Comparison of ENCODE assay signal across 8 mouse cellular contexts in the genomic region with DNA sequence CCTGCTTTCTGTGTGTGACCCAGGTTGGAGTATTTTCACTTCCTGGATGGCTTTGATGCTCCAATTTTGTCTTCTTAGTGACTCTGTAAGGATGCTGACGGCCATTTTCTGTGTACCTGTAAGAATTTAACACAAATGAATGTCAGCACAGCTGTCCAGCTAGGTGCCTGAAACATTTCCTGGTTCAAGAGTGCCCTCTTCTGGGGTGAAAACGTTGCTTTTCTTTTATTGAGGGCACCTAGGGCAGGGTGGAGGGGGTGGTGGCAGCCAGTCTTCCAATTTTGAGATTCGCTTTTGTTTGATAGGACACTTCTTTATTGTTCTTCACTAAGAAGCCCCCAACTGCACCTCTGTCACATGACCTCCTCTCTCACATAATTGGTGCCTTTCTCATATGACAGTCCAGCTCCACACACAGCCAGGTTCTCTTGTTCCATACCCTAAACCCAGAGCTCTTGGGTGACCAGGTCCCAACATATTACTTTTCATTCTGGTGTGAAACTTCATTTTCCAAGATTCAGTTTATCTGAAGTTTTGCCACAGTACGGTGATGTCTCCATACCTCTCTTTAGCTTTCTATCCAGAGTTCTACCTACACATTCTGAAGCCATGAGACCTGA.
DNase-seq lines count a peak whose midpoint lies in the region; ATAC-seq and TF ChIP-seq lines count a peak whose summit lies in the region.

No protein-coding gene starts in this region.

- peak; percentile 65 for DNase-seq in kidney, adult 11 months
- peak; percentile 40 to 62 for DNase-seq in adrenal gland, postnatal 36 days
- DNase-seq in forebrain, postnatal 0 days = peak; percentile 62
- DNase-seq in kidney, postnatal 10 days = peak; percentile 74
- DNase-seq in lung, postnatal 36 days = peak; percentile 65
- no peak for DNase-seq in spleen, adult 12 weeks (ENCODE audit: low spot score)

- no peak for ATAC-seq in kidney, embryonic 16.5 days (ENCODE audit: low FRiP score, low TSS enrichment)
- peak; percentile 59; the same call in 1 of the 2 replicates for ATAC-seq in forebrain, postnatal 0 days
- ATAC-seq in stomach, embryonic 14.5 days (ENCODE audit: insufficient number of reproducible peaks, insufficient read depth, low FRiP score, low read depth) = no peak

- H3K9ac ChIP-seq in kidney, embryonic 16.5 days (replicated peaks; ENCODE audit: low read length) = no peak overlapping the region
- H3K9ac ChIP-seq in forebrain, postnatal 0 days = no peak overlapping the region
- H3K9ac ChIP-seq in stomach, embryonic 14.5 days (replicated peaks; ENCODE audit: low read depth, low read length) = no peak overlapping the region

- peak; percentile 70 for TF ChIP-seq CTCF in forebrain, postnatal 0 days (IDR thresholded peaks at IDR 0.05; ENCODE audit: low read depth)

- H3K9me3 ChIP-seq in kidney, embryonic 16.5 days (ENCODE audit: low read length) = no peaks in the 10 kb centered on the region
- H3K9me3 ChIP-seq in forebrain, postnatal 0 days (ENCODE audit: low read length) = no peaks in the 10 kb centered on the region
- no peaks in the 10 kb centered on the region for H3K9me3 ChIP-seq in stomach, embryonic 14.5 days (ENCODE audit: control insufficient read depth, low read depth, low read length)

- no peak overlapping the region for H3K4me2 ChIP-seq in kidney, embryonic 16.5 days (replicated peaks; ENCODE audit: low read depth, low read length)
- H3K4me2 ChIP-seq in forebrain, postnatal 0 days (ENCODE audit: low read depth) = no peak overlapping the region
- no peak overlapping the region for H3K4me2 ChIP-seq in stomach, embryonic 14.5 days (replicated peaks; ENCODE audit: low read depth, low read length)

- H3K4me1 ChIP-seq in kidney, embryonic 16.5 days (ENCODE audit: insufficient read depth, low read length) = 0 out of 2 replicates have a peak, but pooled peaks cover 6% of the 10 kb centered on the region
- no peaks in the 10 kb centered on the region for H3K4me1 ChIP-seq in forebrain, postnatal 0 days (ENCODE audit: insufficient read depth)
- no peaks in the 10 kb centered on the region for H3K4me1 ChIP-seq in stomach, embryonic 14.5 days (ENCODE audit: control insufficient read depth, insufficient read depth, low read length)

- no peaks in the 10 kb centered on the region for H3K27me3 ChIP-seq in kidney, embryonic 16.5 days (ENCODE audit: insufficient read depth, low read length)
- H3K27me3 ChIP-seq in forebrain, postnatal 0 days (ENCODE audit: insufficient read depth, low read length) = no peaks in the 10 kb centered on the region
- H3K27me3 ChIP-seq in stomach, embryonic 14.5 days (ENCODE audit: control insufficient read depth, insufficient read depth, low read length) = no peaks in the 10 kb centered on the region

- WGBS in kidney, embryonic 16.5 days = 43% methylated on average over 4 of the region's 4 CpGs
- 44% methylated on average over 4 of the region's 4 CpGs for WGBS in forebrain, postnatal 0 days
- WGBS in stomach, embryonic 14.5 days = 40% methylated on average over 4 of the region's 4 CpGs

- H3K36me3 ChIP-seq in kidney, embryonic 16.5 days (ENCODE audit: insufficient read depth, low read length) = no peaks in the 10 kb centered on the region
- no peaks in the 10 kb centered on the region for H3K36me3 ChIP-seq in forebrain, postnatal 0 days (ENCODE audit: insufficient read depth)
- H3K36me3 ChIP-seq in stomach, embryonic 14.5 days (ENCODE audit: control insufficient read depth, insufficient read depth, low read length) = no peaks in the 10 kb centered on the region

- H3K4me3 ChIP-seq in kidney, embryonic 16.5 days (ENCODE audit: low read length) = no peak overlapping the region
- no peak overlapping the region for H3K4me3 ChIP-seq in forebrain, postnatal 0 days (ENCODE audit: low read depth, low read length)
- no peak overlapping the region for H3K4me3 ChIP-seq in stomach, embryonic 14.5 days (ENCODE audit: low read depth, low read length)

- H3K27ac ChIP-seq in kidney, embryonic 16.5 days (ENCODE audit: low read length) = no peak overlapping the region
- no peak overlapping the region for H3K27ac ChIP-seq in forebrain, postnatal 0 days (ENCODE audit: low read depth, low read length)
- peak overlapping the region; percentile 34; the same call in 1 of the 2 replicates for H3K27ac ChIP-seq in stomach, embryonic 14.5 days (ENCODE audit: low read length)
